ENCODE assay signal across 25 mouse cellular contexts in the genomic region with DNA sequence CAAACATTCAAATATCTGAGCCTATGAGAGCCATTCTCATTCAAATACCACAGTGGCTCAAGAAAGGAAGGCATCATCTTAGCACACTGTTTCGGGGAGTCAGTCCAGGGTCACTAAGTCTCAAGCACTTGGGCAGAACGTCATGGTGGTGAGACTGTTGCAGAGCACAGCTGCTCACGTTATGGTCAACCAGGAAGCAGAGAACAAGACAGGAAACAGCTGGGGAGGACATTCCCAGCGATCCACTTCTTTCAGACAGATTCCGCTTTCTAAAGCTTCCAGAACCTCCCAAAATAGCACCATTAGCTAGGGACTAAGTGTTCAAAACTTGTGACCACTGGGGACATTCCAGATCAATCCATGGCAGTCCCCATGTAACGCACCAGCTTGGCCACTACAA. TPM values are rescaled to one million over a fixed set of nuclear protein-coding genes. Genes with fewer than 3 reads are reported as not detected.
A peak's percentile ranks its signal among the peaks of the same experiment; 100 is the strongest.
DNase-seq lines count a peak whose midpoint lies in the region; ATAC-seq and TF ChIP-seq lines count a peak whose summit lies in the region.
"Had no signal": no experiment of that assay in that cellular context is flagged by ENCODE, and none has a peak within 500 bp of the region (broad histone marks: within the 10 kb centered on the region; RNA-seq: fewer than 3 reads in every experiment).

No protein-coding gene starts in this region.

- H3K4me3 ChIP-seq in gastrocnemius, adult 2 months = no peak overlapping the region
- H3K4me3 ChIP-seq in lung, postnatal 0 days (ENCODE audit: low read depth, low read length) = no peak overlapping the region
- H3K4me3 ChIP-seq: embryonic facial prominence, embryonic 15.5 days; erythroblast, embryonic 14.5 days; forebrain, embryonic 10.5 days; heart, embryonic 12.5 days; hindbrain, embryonic 12.5 days had no signal

- peak overlapping the region; percentile 66 for H3K27ac ChIP-seq in gastrocnemius, adult 2 months
- no peak overlapping the region for H3K27ac ChIP-seq in lung, postnatal 0 days (ENCODE audit: low read length)
- H3K27ac ChIP-seq: embryonic facial prominence, embryonic 15.5 days; forebrain, embryonic 10.5 days; hindbrain, embryonic 12.5 days had no signal

- no peak for TF ChIP-seq CTCF in gastrocnemius, adult 2 months (IDR thresholded peaks at IDR 0.05)
- TF ChIP-seq CTCF in lung, postnatal 0 days (IDR thresholded peaks at IDR 0.05) = no peak

- intact Hi-C loops in gastrocnemius, adult 2 months (cut with DNase I) = no loop called here
- intact Hi-C loops in gastrocnemius, postnatal 36 days (cut with DNase I) = no loop called here
- intact Hi-C loops in heart, postnatal 10 days (cut with DNase I) = loop anchor here (10.0 kb wide), 1 partner anchor 267 kb away; a partner anchor contains a TSS

- no peak overlapping the region for H3K9ac ChIP-seq in lung, postnatal 0 days (replicated peaks; ENCODE audit: low read depth)
- H3K9ac ChIP-seq: embryonic facial prominence, embryonic 15.5 days; heart, embryonic 12.5 days; hindbrain, embryonic 12.5 days had no signal

- peak; percentile 36; the same call in 1 of the 2 replicates for TF ChIP-seq EP300 in lung, postnatal 0 days (IDR thresholded peaks at IDR 0.05)

- H3K9me3 ChIP-seq in lung, postnatal 0 days (ENCODE audit: low read length) = no peaks in the 10 kb centered on the region
- H3K9me3 ChIP-seq: embryonic facial prominence, embryonic 15.5 days; forebrain, embryonic 10.5 days; G1E; heart, embryonic 12.5 days; hindbrain, embryonic 12.5 days had no signal

- no peak for DNase-seq in gastrocnemius, adult 2 months
- DNase-seq in gastrocnemius, postnatal 36 days = no peak
- DNase-seq in heart, adult 9 months (ENCODE audit: low spot score in 2 of 2) = peak; percentile 43 to 66
- no peak for DNase-seq in heart, postnatal 10 days
- peak; percentile 59 for DNase-seq in lung, postnatal 0 days (ENCODE audit: low spot score)
- no peak for DNase-seq in lung, postnatal 14 days
- peak; percentile 72 for DNase-seq in lung, postnatal 36 days
- no peak for DNase-seq in urinary bladder, postnatal 10 days (ENCODE audit: low spot score)
- DNase-seq: adrenal gland, adult 8-10 months; adrenal gland, postnatal 36 days; B cell, adult 2 months; cerebellum, adult 11 months; cerebellum, adult 8-10 months; cerebellum, postnatal 14 days; embryo, embryonic 11 days; heart, postnatal 36 days had no signal

- no peaks in the 10 kb centered on the region for H3K27me3 ChIP-seq in lung, postnatal 0 days (replicated peaks; ENCODE audit: insufficient read depth, low read length)
- H3K27me3 ChIP-seq: embryonic facial prominence, embryonic 15.5 days; heart, embryonic 12.5 days; hindbrain, embryonic 12.5 days had no signal

- H3K4me2 ChIP-seq in lung, postnatal 0 days (replicated peaks; ENCODE audit: low read depth, low read length) = no peak overlapping the region
- H3K4me2 ChIP-seq: embryonic facial prominence, embryonic 15.5 days; heart, embryonic 12.5 days; hindbrain, embryonic 12.5 days had no signal

- peak; percentile 16 for ATAC-seq in lung, postnatal 0 days
- ATAC-seq: CD4-positive, CD25-positive, alpha-beta regulatory T cell, adult 4 months; forebrain, embryonic 14.5 days; hindbrain, embryonic 16.5 days had no signal

- peaks cover 8% of the 10 kb centered on the region; the same call in 1 of the 2 replicates for H3K4me1 ChIP-seq in lung, postnatal 0 days (ENCODE audit: insufficient read depth, low read depth, low read length)
- H3K4me1 ChIP-seq: hindbrain, embryonic 12.5 days had no signal

- 44% methylated on average over 6 of the region's 6 CpGs for WGBS in lung, postnatal 0 days

- no peaks in the 10 kb centered on the region for H3K36me3 ChIP-seq in lung, postnatal 0 days (ENCODE audit: insufficient read depth, low read length)
- H3K36me3 ChIP-seq: embryonic facial prominence, embryonic 15.5 days; forebrain, embryonic 10.5 days; G1E; heart, embryonic 12.5 days; hindbrain, embryonic 12.5 days had no signal

RNA-seq across cellular contexts. Expression of a gene that starts 14.3 kb away (rescaled TPM):
- total RNA-seq in gastrocnemius, adult 2 months (2021) = 100 to 1,000 TPM in 1 of 2 experiments, 10 to 100 TPM in 1; 46.5 to 139 TPM
- total RNA-seq in gastrocnemius, postnatal 36 days (2021) = 10 to 100 TPM; 27.6 to 44.7 TPM
- 100 to 1,000 TPM; 102 to 159 TPM for total RNA-seq in heart, postnatal 10 days (2021)
- polyA plus RNA-seq in lung, postnatal 0 days (2015; fragmentation: Nextera tagmentation; extraction: Ambion mirVana) = 342 and 535 TPM in 2 replicates
- total RNA-seq: G1E had no signal
- polyA plus RNA-seq: G1E had no signal

RNA-seq across cellular contexts. Expression of a gene that starts 21.7 kb away (rescaled TPM):
- total RNA-seq in gastrocnemius, adult 2 months (2021) = 100 to 1,000 TPM; 186 to 220 TPM
- 100 to 1,000 TPM; 161 to 192 TPM for total RNA-seq in gastrocnemius, postnatal 36 days (2021)
- 100 to 1,000 TPM; 304 to 309 TPM for total RNA-seq in heart, postnatal 10 days (2021)
- polyA plus RNA-seq in lung, postnatal 0 days (2015; fragmentation: Nextera tagmentation; extraction: Ambion mirVana) = 500 and 528 TPM in 2 replicates

RNA-seq across cellular contexts. Expression of a gene that starts 27.2 kb away (rescaled TPM):
- 10 to 100 TPM; 18.7 to 30.6 TPM for total RNA-seq in gastrocnemius, adult 2 months (2021)
- 10 to 100 TPM; 16.8 to 24.0 TPM for total RNA-seq in gastrocnemius, postnatal 36 days (2021)
- total RNA-seq in heart, postnatal 10 days (2021) = 10 to 100 TPM; 24.4 to 27.0 TPM
- polyA plus RNA-seq in lung, postnatal 0 days (2015; fragmentation: Nextera tagmentation; extraction: Ambion mirVana) = 2.3 and 3.1 TPM in 2 replicates
- polyA plus RNA-seq: erythroblast, embryonic 14.5 days had no signal

Comparison
In these comparisons a context has a peak if more than half of its experiments do, and no peak if none do; other contexts are left out.
1. DNase-seq: peak in heart, adult 9 months (2 of 2), lung, postnatal 0 days (single experiment) and lung, postnatal 36 days (single experiment); none in gastrocnemius, adult 2 months (single experiment), gastrocnemius, postnatal 36 days (0 of 2), heart, postnatal 10 days (0 of 2), lung, postnatal 14 days (single experiment) and urinary bladder, postnatal 10 days (single experiment).